Mouse (Mus musculus) liver, adult 2 months (tissue): ENCODE measurements at regions not wholly inside any gene's neighbourhood (a gene's known extent, or its start where the extent isn't known, plus 50 kb on each side); places are given as distances from the start of the nearest gene placed in this dataset.

Source experiments
- CTCF ChIP-seq: fragments of 200-500 bp; IDR thresholded peaks from 2 replicates; pipeline ENCODE4 v1.5.1; 2011; ENCODE audit warnings: low read depth, low read length, control low read depth
- POLR2A ChIP-seq: fragments of 200-500 bp; IDR thresholded peaks from 2 replicates; pipeline ENCODE4 v1.6.1; 2011; ENCODE audit warnings: low read length, control low read depth; ENCODE audit not compliant: insufficient read depth; ENCODE audit errors: extremely low read depth

DNA sequence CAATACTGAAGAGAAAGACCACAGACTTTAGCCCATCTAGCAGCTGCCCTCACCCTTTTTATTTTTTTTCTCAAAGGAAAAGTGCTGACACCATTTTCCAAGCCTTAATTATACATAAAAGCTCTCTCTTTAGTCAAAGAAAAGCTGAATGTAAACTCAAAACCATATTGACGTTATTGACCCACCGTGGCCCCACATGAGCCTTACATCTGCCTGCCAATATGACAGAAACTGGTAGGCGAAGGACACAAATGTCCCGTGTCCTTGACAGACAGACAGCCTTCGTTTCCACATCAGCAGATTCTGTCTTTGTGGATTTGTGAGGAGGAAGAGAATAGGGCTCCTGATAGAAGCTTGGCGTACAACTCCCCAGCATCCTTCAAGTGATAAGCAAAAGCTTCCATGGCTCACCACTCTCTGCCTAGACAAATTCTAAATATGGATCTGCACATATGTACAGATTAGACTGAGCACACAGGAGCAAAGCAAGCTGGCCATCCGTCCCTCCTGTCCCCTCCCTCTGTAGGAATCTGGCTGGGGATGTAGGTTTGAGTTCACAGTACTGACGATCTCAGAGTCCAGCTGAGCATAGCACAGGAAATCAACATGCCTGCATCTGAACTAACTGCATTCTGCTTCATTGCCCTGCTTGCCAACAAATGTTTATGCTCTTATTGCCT is 90.6 kb upstream of the Pabpc6 start:
- TF ChIP-seq POLR2A (no peak), CTCF (no peak)
